Mouse (Mus musculus) fat pad, adult 2 months (tissue): ENCODE data around the gene Cacna1h.

Experiments used
- DNase-seq: peaks from one replicate; pipeline ENCODE4 v3.0.0-alpha.2; 2011; ENCODE audit warnings: low read depth, low spot score; ENCODE audit errors: extremely low read depth

Cacna1h gene

DNA sequence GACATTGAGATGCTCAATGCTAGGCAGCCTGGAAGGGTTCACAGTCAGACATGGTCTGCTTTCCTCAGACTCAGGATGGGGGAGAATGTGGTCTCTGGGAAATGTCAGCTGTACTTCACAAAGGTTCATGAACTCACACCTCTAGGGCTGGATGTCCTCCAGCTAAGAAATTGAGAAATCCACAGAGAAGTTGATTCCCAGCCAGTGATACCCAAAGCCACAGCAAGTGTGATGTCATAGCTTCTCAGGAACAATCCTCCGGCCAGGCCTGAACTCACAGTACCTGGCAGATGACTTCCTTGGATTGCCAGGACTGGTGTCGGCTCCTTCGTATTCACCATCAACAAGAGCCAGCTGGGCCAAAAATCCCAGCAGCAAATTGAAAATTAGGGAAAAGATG is 12.3 kb upstream of the Cacna1h start:
- DNase-seq = no peak

- DNase-seq = no peak
These were observed 11.5 kb upstream of the Cacna1h start for GRCm38 (mm10) chr17:25445074-25445473.

- DNase-seq = no peak
These were observed 9.3 kb upstream of the Cacna1h start for GRCm38 (mm10) chr17:25442889-25443288.

DNA sequence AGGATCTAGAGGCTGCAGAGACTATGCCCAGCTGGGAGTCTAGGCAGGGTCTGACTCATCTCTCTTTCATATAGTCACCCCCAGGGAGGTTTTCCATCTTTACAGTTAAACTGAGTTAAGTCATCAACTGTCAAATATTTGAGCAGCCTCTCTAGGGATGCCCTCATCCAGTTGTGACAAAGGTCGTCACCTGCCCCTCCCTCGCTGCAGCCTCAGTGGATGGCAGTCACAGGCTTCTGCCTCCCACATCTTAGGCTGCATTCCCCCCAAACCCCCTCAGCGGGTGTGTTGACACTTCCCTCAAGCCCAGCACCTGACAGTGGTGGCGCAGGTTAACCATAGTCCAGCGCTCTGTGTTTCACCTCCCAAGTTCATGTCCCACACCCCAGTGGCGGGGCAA is 7.8 kb upstream of the Cacna1h start:
- DNase-seq = no peak

- no peak for DNase-seq
These were observed 363 bp downstream of the Cacna1h start for GRCm38 (mm10) chr17:25433223-25433616.

- no peak for DNase-seq
These were observed 976 bp downstream of the Cacna1h start for GRCm38 (mm10) chr17:25432433-25433181.

GRCm38 (mm10) chr17:25430534-25430933 is 3.0 kb downstream of the Cacna1h start:
- no peak for DNase-seq

GRCm38 (mm10) chr17:25429886-25430285 is 3.7 kb downstream of the Cacna1h start:
- no peak for DNase-seq

DNA sequence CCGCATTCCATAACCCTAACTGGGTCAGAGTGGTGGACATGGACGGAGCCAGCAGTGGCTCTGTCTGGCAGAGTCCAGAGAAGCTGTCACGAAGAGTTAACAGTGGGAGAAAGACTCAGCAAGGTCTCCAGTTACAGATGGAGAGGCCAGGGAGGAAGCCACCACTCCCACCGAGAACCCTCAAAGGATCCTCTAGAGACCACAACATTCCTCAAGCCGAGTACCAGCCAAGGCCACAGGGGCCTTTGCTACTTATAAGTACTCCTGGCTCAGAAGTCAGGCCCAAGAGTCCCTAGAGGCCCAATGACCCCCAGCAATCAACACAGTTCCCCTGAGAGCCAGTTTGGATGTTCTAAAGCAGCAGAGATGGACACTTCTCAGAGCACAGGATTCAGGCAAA is 4.3 kb downstream of the Cacna1h start:
- no peak for DNase-seq

DNA sequence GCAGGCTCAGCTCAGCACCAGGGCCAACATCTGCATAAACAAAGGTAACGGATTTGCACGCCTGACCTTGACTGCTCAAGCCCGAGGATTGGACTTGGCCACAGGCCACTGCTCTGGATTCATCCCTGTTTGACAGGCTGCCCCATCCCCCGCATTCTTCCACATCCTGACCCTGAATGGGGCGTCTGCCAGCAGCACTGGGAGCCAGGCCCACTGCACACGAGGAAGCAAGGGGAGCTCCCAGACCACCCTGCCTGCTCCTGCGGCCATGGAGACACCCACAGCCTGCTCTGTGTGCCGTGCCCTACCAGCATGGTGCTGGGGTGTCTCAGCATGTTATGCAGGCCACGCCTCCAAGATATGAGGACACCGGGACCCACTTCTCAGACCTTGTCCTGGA is 6.1 kb downstream of the Cacna1h start:
- no peak for DNase-seq

GRCm38 (mm10) chr17:25425996-25426395 is 7.6 kb downstream of the Cacna1h start:
- no peak for DNase-seq

GRCm38 (mm10) chr17:25424526-25425080 is 9.0 kb downstream of the Cacna1h start:
- DNase-seq = no peak

DNA sequence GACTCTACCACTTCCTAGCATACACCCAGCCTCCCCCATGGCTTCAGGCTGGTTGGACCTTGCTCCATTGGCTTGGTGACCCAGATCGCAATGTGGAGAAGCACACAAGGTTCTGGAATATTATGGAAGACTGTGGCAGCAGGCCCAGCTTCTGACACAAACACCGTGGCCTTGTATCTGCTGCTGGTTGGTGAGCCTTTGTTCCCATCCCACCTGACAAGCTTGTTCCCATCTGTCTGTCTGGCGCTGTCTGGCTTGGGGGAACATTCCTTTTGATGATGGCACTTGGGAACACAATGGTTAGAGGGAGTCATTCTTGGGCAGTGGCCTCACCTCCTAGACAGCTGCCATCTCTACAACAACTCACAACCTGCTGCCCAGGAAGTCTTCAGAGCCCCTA is 12.6 kb downstream of the Cacna1h start:
- no peak for DNase-seq

DNA sequence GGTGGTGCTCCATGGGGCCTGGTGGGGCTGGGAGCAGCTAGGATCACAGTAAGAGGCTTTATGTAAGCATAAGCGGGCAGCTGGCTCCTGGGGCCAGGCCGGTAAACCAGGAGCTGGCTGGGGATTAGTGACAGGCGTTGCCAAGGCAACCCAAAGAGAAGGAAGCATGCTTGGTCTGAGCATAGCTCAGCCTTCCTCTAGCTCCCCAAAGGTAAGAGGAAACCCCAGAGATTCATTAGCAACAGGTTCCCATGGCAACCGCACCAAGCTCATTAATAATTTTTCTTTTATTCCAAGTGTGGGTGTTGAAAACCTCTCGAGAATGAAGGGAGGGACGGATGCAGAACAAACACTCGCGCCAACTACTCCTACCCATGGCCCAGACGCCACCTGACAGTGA is 14.7 kb downstream of the Cacna1h start:
- no peak for DNase-seq

DNA sequence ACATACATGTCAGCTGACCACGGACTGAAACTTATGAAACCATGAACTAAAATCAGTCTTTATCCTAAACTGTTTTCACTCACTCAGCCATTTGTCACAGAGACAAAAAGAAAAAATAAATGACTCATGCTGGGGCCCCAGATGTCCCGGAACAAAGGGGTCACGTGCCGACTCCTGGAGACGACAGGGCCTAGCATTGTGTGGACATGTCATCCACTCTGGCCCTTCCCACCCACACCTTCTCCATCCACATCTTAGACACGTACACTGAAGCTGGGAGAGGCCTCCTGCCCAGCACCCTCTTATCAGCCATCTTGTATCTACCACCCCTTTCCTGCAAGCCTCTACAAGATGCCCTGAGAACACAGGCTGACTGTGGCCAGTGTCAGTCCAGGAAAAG is 15.6 kb downstream of the Cacna1h start:
- no peak for DNase-seq

GRCm38 (mm10) chr17:25416219-25416618 is 17.4 kb downstream of the Cacna1h start:
- no peak for DNase-seq

GRCm38 (mm10) chr17:25415421-25415913 is 18.1 kb downstream of the Cacna1h start:
- DNase-seq = no peak

DNA sequence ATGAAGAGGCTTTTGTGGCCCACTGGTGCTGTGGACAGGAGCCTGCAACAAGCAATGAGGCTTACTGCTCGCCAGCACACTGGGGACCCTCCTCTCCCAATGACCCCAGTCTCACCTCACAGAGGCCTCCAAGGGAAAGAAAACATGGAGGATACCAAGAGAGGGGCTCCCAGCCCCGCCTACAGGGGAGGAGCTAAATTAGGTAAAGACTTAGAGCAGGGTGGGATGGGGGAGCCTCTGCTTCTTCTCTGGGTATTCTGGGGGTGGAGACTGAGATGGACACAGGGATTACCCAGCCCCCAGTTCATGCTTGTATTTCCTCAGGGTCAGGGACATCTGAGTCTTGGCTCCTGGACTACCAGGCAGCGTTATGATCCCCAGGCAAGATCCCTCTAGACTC is 18.7 kb downstream of the Cacna1h start:
- no peak for DNase-seq

GRCm38 (mm10) chr17:25414209-25414608 is 19.4 kb downstream of the Cacna1h start:
- no peak for DNase-seq

- no peak for DNase-seq
These were observed 22.3 kb downstream of the Cacna1h start for GRCm38 (mm10) chr17:25411251-25411650.

DNA sequence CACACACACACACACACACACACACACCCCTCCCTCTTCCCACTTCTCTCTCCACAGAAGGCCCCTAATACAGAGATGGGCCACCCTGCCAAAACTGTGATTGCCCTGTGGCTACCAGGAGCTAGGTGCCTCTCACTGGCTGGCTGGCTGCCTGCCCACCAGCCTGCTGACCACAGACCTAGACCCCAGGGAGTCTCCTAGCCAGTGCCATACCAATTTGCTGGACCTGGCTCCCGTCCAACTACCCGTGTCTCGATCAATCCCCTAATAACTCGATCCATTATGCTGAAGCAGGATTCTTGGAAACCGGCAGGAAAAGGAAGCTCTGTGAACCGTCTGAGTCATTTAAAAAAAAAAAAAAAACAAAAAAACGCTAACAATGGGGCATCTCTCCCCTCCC is 22.8 kb downstream of the Cacna1h start:
- no peak for DNase-seq

GRCm38 (mm10) chr17:25410180-25410579 is 23.4 kb downstream of the Cacna1h start:
- DNase-seq = no peak

DNA sequence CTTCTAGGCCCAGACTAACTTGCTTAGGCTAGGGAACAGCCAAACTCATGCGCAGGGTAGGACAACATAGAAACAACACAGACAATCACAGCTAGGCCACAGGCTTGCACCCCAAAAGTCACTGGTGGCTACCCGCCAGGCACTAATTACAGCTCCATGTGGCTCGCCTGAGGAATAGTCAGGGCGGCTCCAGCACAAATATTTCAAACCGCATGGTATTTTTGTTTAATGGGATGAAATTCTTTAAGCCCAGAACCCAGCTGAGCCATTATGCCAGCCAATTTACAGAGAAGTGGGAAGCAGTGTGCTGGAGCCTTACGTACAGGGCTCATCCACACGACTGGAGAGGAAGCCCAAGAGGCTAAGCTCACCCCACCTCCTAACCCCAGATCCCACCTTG is 24.0 kb downstream of the Cacna1h start:
- DNase-seq = no peak
